Mouse (Mus musculus): ENCODE measurements around the gene Tmem205.
A peak's percentile ranks its signal among the peaks of the same experiment; 100 is the strongest.

Tmem205 gene

DNA sequence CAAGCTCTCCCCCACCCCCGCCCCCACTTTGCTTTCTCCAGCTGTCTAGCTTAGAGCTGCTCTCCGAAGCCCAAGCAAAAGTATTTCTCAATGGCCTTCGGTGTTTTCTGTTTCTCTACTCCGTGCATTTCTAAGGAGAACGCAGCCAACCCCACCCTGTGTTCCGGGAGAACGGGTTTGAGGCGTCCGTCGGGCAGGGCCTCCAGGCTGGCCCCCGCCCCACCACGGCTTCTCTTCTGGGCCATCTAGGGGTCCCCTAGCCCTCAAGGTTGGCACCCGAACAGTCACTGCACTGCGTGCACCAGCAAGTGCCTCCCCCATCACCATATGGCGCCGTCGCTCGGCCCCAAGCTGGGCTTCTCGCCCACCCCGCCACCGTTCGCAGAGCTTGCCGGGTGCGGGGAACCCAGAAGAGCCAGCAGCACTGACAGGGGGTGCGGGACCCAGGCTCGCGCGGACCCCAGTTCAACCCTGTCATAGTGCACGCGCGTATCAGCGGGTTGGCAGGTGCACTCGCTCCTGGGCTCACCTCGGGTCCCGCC, 9.8 kb downstream of the Tmem205 start:
- DNase-seq (ENCODE audit: low spot score in 2 of 2) = no peak

DNA sequence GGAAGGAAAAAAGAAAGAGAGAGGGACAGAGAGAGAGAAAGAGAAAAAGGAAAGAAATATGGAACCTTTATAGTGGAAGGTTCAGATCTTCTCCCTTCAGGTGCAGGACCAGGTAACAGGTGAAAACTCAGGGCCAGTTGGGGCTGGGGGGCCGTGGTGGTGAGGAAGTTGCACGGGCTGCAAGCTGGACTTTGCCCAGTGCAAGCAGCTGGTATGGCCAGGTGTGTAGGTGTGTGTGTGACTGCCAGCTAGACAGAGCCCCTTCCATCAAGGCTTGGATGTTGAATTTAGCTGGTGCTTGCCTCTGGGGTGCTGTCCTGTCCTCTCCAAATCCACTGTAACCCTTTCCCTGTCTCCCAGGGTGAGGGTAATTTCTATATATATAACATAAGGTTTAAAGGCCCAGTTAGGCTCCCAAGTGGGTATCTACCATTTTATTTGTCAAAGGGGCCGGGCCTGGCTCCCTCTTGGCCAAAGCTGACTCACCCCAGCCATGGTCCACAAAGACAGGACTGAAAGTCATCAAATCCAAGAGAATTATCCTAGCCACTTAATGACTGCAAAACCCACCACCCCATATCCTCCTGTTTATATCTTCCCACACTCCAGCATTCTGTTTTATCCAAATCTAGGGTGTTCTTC, 10.4 kb downstream of the Tmem205 start:
- no peak for DNase-seq (ENCODE audit: low spot score in 2 of 2)

DNA sequence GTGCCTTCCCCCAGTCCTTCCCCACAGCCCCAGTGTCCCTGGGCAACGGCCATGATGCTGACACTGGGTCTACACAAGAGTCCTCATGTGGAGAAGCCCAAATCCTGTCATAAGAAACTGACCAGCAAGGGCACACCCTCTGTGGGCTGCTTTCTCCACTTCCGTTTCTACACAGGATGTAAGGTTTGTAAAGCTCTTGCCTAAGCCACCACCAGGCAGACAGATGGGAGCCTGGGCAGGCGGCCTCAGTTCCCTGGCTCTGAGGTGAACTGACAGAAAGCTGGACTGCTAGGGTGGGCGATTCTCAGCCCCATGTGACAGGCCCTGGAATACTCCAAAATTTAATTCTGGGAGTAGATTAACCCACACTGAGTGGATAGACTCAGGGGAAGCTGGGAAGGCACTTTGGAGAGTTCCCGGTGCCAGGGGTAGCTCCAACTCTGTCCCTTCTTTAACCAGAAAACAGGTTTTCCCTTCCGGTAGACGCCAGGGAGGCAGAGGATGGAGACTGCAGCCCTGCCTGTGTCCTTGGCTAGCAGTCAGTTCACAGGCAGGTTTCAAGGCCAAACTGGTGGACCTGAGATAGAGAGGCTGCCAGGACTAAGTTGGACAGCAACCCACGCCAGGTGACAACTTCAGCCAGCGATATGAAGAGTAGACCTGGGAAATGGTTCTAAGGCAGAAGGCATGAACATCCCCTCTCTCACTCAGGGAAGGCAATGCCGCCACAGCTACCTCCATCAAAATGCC, 17.7 kb downstream of the Tmem205 start:
- no peak for DNase-seq (ENCODE audit: low spot score in 2 of 2)

DNA sequence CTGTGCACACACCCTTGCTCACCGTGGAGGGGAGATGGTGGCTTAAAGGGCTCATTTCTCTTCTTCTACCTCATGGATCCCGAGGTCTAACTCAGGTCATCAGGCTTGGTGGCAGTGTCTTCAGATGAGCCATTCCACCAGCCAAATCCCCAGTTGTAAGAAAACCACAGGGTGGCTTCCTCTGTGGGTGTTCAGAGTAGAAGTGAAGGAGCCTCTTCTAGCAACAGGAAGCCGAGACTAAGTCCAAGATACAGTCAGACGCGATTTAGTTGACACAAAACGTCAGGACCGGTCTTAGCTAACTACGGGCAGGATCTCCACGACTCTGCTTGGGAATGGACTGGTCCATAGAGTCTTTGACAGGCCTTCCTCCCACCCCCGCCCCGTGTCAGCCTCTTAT, 19.1 kb downstream of the Tmem205 start:
- DNase-seq (ENCODE audit: low spot score in 2 of 2) = no peak

DNA sequence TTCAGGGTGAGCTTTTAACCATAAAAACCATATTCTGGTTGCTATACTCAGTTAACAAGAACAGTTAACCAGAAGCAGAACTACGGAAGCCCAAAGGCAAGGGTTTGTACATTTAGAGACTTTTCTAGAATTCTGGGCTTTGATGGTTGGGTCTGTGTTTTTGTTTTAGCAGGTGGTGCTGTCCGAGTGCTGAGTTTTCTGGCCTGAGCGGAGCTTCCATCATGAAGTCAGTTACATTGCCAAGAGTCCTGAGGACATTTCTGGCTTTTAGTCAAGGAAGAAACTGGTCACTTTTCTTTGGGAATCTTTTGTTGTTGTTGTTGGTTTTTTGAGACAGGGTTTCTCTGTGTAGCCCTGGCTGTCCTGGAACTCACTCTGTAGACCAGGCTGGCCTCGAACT, 23.3 kb downstream of the Tmem205 start:
- DNase-seq (ENCODE audit: low spot score in 2 of 2) = no peak

DNA sequence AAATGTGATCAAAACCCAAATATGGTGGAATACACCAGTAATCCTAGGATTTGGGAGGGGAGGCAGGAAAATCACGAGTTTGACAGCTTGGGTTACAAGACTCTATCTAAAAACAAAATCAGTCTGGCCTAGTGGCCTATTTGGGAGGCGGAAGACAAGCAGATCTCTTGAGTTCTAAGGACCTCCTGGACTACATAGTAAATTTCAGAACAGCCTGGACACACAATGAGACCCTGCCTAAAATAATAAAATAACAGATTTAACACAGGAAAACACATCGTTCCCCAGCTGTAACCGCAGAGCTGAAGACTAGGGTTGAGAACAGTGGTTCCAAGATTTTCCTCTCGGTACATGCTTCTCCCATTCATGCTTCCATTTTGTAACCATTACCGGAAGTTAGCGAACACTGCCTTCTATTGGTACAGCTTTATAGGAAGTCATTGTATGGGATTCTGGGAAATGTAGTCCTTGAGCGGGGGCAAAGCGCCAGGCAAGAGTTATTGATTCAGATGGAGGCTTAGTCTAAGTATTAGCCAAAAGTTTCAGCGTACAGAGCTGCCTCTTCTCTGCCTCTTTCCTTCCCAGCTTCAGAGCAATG, 26.0 kb downstream of the Tmem205 start:
- DNase-seq (ENCODE audit: low spot score in 2 of 2) = peak in 1 of 2 experiments; percentile 28

DNA sequence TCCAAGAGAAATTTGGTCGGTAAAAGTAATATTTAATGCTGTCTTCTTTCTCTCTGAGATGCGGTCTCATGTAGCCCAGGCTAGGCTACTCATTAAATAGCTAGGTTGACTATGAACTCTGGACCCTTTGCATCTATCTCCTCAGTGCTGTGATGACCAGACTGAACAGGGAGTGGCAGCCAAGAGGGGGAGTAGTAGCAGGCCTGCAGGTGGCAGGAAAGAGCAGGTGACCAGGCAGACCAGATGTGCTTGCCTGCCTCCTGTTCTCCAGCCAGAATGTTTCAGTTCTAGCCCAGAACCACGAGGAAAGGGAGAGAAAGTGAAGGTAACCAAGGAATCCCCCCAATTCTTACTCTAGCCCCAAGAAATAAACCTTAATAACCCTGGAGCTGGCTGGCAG, 38.1 kb downstream of the Tmem205 start:
- DNase-seq (ENCODE audit: low spot score in 2 of 2) = no peak

DNA sequence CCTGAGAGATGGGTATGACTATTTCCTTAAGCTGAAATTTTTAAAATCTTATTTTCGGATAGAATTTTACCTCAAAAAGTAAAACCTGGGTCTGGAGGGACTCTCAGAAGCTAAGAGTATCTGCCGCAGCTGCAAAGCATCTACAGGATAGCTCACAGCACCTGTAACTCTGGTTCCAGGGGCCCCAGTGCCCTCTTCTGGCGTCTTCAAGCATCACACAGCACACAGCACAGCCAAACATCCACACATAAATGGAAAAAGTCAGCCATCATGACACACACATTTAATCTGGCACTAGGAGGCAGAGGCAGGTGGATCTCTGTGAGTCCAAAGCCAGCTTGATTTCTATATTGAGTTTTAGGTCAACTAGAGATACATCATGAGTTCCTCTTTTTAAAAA, 50.8 kb downstream of the Tmem205 start:
- no peak for DNase-seq (ENCODE audit: low spot score in 2 of 2)

DNA sequence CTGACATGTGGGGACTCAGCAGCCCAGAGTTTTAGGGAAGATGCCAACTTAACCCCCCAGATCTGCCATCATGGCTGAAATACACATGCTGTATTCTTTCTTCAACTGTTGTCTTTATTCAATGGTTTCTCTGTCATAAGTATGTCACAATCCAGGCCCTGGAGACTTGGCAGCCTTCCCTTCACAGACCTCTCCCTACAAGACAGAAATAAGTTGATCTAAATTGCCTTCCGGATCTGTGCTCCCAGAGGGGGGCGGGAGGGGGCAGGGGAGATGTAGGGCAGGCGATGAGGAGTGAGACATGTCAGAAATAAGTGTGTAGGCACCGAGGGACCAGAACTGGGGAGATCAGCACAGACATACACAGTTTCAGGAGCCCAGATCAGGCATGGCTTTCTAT, 55.2 kb downstream of the Tmem205 start:
- no peak for DNase-seq (ENCODE audit: low spot score in 2 of 2)

All from thymus, postnatal 10 days (tissue).